Mouse (Mus musculus) ES-CJ7 (cell line): Measurements from ENCODE around the gene Sh3d19.
"Not testable (repeated sequence)": the region's sequence is repeated elsewhere in the genome, so short reads cannot be mapped to it uniquely, and the experiment has no call there.

ENCODE experiments used
- DNase-seq: peaks from one replicate; pipeline ENCODE4 v3.0.0; 2011; ENCODE audit warnings: low read depth, low spot score

Gene Sh3d19

GRCm38 (mm10) chr3:86093213-86093845 is 122.4 kb downstream of the Sh3d19 start:
- no peak for DNase-seq

GRCm38 (mm10) chr3:86093907-86094306 is 123.0 kb downstream of the Sh3d19 start:
- no peak for DNase-seq

- no peak for DNase-seq
Observed at GRCm38 (mm10) chr3:86101956-86102355, 131.0 kb downstream of the Sh3d19 start.

- DNase-seq: no peak
Observed at GRCm38 (mm10) chr3:86103449-86104291, 132.8 kb downstream of the Sh3d19 start.

GRCm38 (mm10) chr3:86104433-86104832 is 133.5 kb downstream of the Sh3d19 start:
- DNase-seq: not testable (repeated sequence)

- no peak for DNase-seq
Observed at GRCm38 (mm10) chr3:86104909-86105308, 134.0 kb downstream of the Sh3d19 start.

- no peak for DNase-seq
Observed at GRCm38 (mm10) chr3:86106086-86106632, 135.2 kb downstream of the Sh3d19 start.

- DNase-seq: no peak
Observed at GRCm38 (mm10) chr3:86107637-86108539, 137.0 kb downstream of the Sh3d19 start.

GRCm38 (mm10) chr3:86108576-86108975 is 137.7 kb downstream of the Sh3d19 start:
- no peak for DNase-seq

GRCm38 (mm10) chr3:86109099-86109498 is 138.2 kb downstream of the Sh3d19 start:
- DNase-seq: no peak

GRCm38 (mm10) chr3:86110077-86110476 is 139.2 kb downstream of the Sh3d19 start:
- peak; percentile 67 for DNase-seq

GRCm38 (mm10) chr3:86112766-86113165 is 141.9 kb downstream of the Sh3d19 start:
- no peak for DNase-seq

GRCm38 (mm10) chr3:86114659-86115338 is 143.9 kb downstream of the Sh3d19 start:
- DNase-seq: no peak

GRCm38 (mm10) chr3:86116951-86117350 is 146.0 kb downstream of the Sh3d19 start:
- DNase-seq: peak; percentile 41

GRCm38 (mm10) chr3:86119237-86119932 is 148.5 kb downstream of the Sh3d19 start:
- peak; percentile 71 for DNase-seq

- DNase-seq: peak; percentile 52
Observed at GRCm38 (mm10) chr3:86122156-86122555, 151.2 kb downstream of the Sh3d19 start.

GRCm38 (mm10) chr3:86123251-86123746 is 152.4 kb downstream of the Sh3d19 start:
- DNase-seq: no peak

GRCm38 (mm10) chr3:86129757-86130156 is 158.8 kb downstream of the Sh3d19 start:
- DNase-seq: peak; percentile 44

- DNase-seq: no peak
Observed at GRCm38 (mm10) chr3:86134939-86135638, 164.2 kb downstream of the Sh3d19 start.
